Mouse (Mus musculus) urinary bladder, postnatal 36 days (tissue): ENCODE measurements around the gene Ift22.
"Not testable (repeated sequence)": the region's sequence is repeated elsewhere in the genome, so short reads cannot be mapped to it uniquely, and the experiment has no call there.

Experiments used
- DNase-seq, 2 experiments: peaks; one replicate each; pipeline ENCODE4 v3.0.0; 2022; ENCODE audit warnings: low spot score in 2 of 2, mixed read lengths in 1 of 2

Gene Ift22

DNA sequence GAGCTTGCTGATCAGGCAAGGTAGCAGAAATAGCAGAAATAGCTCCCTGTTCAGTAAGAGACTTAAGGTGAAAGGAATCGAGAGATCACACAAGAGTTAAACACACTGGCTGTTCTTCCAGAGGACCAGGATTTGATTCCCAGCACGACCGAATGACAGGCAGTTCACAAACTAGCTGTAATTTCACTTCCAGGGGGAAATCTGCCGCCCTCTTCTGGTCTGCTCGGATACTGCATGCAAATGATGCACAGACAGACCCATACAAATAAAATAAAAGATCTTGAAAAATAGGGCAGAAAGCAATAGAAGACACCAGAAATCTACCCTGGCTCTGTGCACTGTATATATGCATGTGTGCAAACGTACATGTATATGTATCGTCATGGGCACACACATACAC, 2.3 kb upstream of the Ift22 start:
- DNase-seq: no peak

- no peak for DNase-seq
Measured at GRCm38 (mm10) chr5:136907587-136907986, 363 bp upstream of the Ift22 start.

DNA sequence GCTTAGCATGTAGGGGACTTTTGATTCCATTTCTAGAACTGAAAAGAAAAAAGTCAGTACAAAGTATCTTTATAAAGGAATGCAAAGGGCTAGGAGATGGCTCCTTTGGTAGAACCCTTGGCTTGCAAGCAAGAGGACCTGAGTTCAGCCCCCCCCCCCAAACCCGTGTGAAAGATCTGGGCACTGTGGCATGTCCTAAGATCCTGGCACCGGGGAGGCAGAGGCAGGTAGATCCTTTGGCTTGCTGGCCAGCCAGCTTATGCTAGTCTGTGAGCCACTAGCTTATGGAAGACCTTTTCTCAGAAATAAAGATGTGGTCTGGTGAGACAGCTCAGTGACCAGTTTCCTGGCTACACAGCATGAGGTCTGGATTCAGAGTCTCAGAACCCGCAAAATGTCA, 6.2 kb downstream of the Ift22 start:
- DNase-seq: no peak

DNA sequence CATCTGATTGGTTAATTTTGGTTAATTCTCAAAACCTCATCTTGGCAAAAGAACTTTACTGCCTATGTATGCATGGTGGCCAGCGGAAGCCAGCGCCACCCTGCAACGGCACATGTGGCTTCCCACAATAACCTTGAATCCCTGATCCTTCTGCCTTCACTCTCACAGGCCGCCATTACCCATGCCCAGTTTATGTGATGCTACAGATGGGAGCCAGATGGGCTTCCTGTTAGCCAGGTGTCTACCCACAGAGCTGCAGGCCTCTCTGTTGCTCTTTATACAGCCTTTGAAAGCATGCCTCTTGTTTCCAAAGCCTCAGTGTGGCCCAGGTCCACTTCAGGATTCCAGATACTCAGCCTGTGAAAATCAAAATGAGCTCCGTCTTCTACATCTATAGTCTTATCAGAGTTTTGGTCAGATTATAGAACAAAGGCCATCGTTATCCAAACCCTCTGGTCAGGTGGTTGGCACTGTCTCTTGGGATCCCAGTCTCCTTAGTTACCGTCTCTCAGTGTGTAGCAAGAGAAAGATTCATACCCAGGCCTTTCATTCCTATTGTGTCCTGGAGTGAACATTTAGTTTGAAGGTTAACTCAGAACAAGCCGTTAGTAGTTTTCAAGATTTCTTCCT, 9.8 kb downstream of the Ift22 start:
- no peak for DNase-seq

- DNase-seq: peak; percentile 66 to 81
Measured at GRCm38 (mm10) chr5:136918655-136919472, 10.9 kb downstream of the Ift22 start.

GRCm38 (mm10) chr5:136919546-136920301, 11.8 kb downstream of the Ift22 start:
- DNase-seq: no peak

GRCm38 (mm10) chr5:136922830-136923229, 14.9 kb downstream of the Ift22 start:
- DNase-seq: no peak

DNA sequence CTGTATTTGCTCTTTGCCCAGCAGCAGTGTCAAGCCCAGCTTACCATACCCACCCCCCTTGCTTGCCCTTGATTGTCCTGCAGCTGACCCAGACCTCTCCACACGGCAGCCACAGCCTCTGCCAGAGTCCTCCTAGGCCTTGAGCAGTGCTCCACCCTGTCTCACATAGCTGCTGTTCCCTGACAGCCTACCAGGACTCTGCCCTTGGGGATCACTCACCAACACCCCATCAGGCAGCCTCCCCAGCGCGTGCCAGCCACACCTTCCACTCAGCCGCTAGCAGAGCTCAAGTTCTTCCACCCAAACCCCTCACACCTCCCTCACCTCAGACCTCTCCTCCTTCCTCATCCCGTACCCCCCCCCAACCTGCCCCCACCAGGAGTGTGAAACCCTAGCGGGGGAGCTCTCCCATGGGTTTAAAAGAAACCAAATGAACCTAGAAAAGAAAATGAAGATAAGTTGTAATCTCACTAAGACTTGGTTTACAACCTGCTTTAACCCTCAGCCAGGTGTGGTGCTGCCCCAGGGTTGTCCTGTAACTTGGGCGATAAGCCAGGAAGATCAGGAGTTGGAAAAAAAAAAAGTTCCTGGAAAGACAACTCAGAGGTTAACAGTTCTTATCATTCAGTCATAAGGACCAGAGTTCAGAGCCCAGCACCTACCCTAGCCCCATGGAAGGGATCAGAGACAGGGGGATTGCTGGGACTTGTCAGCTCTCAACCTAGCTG, 16.0 kb downstream of the Ift22 start:
- DNase-seq: no peak

- DNase-seq: peak; percentile 68 to 75
Measured at GRCm38 (mm10) chr5:136929073-136929472, 21.1 kb downstream of the Ift22 start.

DNA sequence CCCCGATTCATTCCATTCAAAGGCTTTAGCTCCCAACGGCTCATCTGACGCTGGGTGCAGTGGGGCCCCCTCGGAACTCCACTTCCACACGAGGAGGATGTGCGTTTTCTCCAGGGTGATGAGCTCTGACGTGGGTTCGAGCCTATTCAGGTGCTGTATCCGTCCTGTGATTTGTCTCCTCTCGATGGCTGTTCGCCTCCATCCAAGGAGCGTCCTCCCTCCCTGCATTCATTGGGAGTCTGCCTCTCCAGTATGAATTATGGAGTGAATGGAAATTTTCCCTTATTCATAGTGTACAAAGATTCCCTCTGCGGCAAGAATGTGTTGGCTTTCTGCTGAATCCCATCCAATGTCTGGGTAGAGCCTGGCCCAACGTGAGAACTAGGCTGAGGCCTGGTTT, 23.9 kb downstream of the Ift22 start:
- no peak for DNase-seq

- no peak for DNase-seq
Measured at GRCm38 (mm10) chr5:136932956-136933355, 25.0 kb downstream of the Ift22 start.

- no peak for DNase-seq
Measured at GRCm38 (mm10) chr5:136933930-136934329, 26.0 kb downstream of the Ift22 start.

- no peak for DNase-seq
Measured at GRCm38 (mm10) chr5:136935905-136936695, 28.1 kb downstream of the Ift22 start.

- no peak for DNase-seq
Measured at GRCm38 (mm10) chr5:136936750-136937149, 28.8 kb downstream of the Ift22 start.

- no peak for DNase-seq
Measured at GRCm38 (mm10) chr5:136937621-136938020, 29.7 kb downstream of the Ift22 start.

DNA sequence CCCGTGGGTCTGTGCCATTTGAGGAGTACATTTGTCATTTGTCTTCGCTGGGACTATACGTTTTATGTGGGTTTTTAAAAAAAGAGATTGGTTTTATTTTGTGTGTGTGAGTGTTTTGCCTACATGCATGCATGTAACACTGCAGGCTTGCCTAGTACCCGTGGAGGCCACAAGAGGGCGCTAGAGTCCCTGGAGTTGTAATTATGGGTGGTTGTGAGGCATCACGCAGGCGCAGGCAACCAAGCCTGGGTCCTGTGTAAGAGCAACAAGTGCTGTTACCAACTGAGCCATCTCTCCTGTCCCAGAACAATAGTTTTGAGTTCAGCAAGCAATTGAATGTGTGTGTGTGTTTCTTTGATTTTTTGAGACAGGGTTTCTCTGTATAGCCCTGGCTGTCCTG, 31.3 kb downstream of the Ift22 start:
- DNase-seq: no peak

GRCm38 (mm10) chr5:136940029-136940428, 32.1 kb downstream of the Ift22 start:
- DNase-seq: not testable (repeated sequence)

GRCm38 (mm10) chr5:136940845-136941560, 33.1 kb downstream of the Ift22 start:
- DNase-seq: no peak

- no peak for DNase-seq
Measured at GRCm38 (mm10) chr5:136942781-136943180, 34.8 kb downstream of the Ift22 start.

DNA sequence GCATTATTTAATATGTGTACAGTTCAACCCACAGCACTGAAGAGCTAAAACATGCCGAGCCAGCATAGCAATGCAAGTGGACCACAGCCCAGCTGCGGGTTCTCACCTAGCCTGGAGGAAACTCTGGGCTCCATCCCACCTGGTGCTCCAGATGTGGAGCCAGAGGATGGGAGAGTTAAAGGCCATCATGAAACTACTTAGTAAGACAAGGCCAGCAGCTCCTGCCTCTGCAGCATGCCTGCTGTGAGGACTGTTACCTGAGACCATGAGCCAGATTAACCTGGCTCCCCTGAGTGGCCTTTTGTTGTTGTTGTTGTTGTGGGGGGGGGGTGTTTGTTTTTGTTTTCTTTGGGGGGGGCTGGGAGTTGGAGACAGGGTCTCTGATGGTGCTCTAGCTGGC, 35.4 kb downstream of the Ift22 start:
- no peak for DNase-seq
